Mouse (Mus musculus): ENCODE data around the gene Ten1. TPM values are rescaled to one million over a fixed set of nuclear protein-coding genes. Genes with fewer than 3 reads are reported as not detected.

The Ten1 gene
- polyA plus RNA-seq, 1 experiment from 2014 or later: 60.0 TPM

GRCm38 (mm10) chr11:116218737-116219400, 20.2 kb downstream of the Ten1 start:
- Histone ChIP-seq H3K4me1 (peaks cover 27% of the 10 kb centered on the region), H3K27me3 (peaks cover 39% of the 10 kb centered on the region), H3K9ac (replicated peaks) (no peak overlapping the region), H3K4me3 (no peak overlapping the region), H3K4me2 (replicated peaks) (no peak overlapping the region), H3K27ac (replicated peaks) (peak overlapping the region; percentile 52; the same call in 1 of the 2 replicates), H3K36me3 (no peaks in the 10 kb centered on the region), H3K9me3 (peaks cover 6% of the 10 kb centered on the region; the same call in 1 of the 2 replicates)
- ATAC-seq (ENCODE audit: low FRiP score, low read depth): peak; percentile 47; the same call in 1 of the 2 replicates
- WGBS: 64% methylated on average over 7 of the region's 7 CpGs

- Histone ChIP-seq H3K27ac (replicated peaks) (0 out of 2 replicates have a peak overlapping the region, but pooled peaks have one; percentile 52), H3K4me1 (peaks cover 27% of the 10 kb centered on the region), H3K27me3 (peaks cover 49% of the 10 kb centered on the region), H3K9me3 (peaks cover 6% of the 10 kb centered on the region; the same call in 1 of the 2 replicates), H3K36me3 (no peaks in the 10 kb centered on the region), H3K4me2 (replicated peaks) (no peak overlapping the region), H3K9ac (replicated peaks) (no peak overlapping the region), H3K4me3 (no peak overlapping the region)
- 20% methylated on average over 4 of the region's 4 CpGs for WGBS
- no peak for ATAC-seq (ENCODE audit: low FRiP score, low read depth)
These were observed 21.2 kb downstream of the Ten1 start for GRCm38 (mm10) chr11:116219885-116220284.

GRCm38 (mm10) chr11:116221931-116222739, 23.5 kb downstream of the Ten1 start:
- Histone ChIP-seq H3K4me2 (replicated peaks) (peak overlapping the region; percentile 52), H3K27me3 (peaks cover 54% of the 10 kb centered on the region), H3K4me3 (peak overlapping the region; percentile 32), H3K9me3 (peaks cover 6% of the 10 kb centered on the region; the same call in 1 of the 2 replicates), H3K27ac (replicated peaks) (no peak overlapping the region), H3K36me3 (no peaks in the 10 kb centered on the region), H3K9ac (replicated peaks) (peak overlapping the region; percentile 31; the same call in 1 of the 2 replicates), H3K4me1 (peaks cover 27% of the 10 kb centered on the region)
- 12% methylated on average over 53 of the region's 53 CpGs for WGBS
- ATAC-seq (ENCODE audit: low FRiP score, low read depth): no peak

GRCm38 (mm10) chr11:116222740-116223059, 24.0 kb downstream of the Ten1 start:
- peaks cover 27% of the 10 kb centered on the region for H3K4me1 ChIP-seq

GRCm38 (mm10) chr11:116226414-116226813, 27.8 kb downstream of the Ten1 start:
- Histone ChIP-seq H3K4me3 (no peak overlapping the region), H3K4me1 (peaks cover 11% of the 10 kb centered on the region; the same call in 1 of the 2 replicates)
- WGBS: 8% methylated on average over 2 of the region's 2 CpGs

More at GRCm38 (mm10) chr11:116222740-116223059, 24.0 kb downstream of the Ten1 start:
- WGBS: 19% methylated on average over 23 of the region's 23 CpGs
- peak overlapping the region; percentile 31; the same call in 1 of the 2 replicates for H3K9ac ChIP-seq (replicated peaks)
- H3K9me3 ChIP-seq: peaks cover 6% of the 10 kb centered on the region; the same call in 1 of the 2 replicates
- peaks cover 54% of the 10 kb centered on the region for H3K27me3 ChIP-seq
- no peaks in the 10 kb centered on the region for H3K36me3 ChIP-seq
- ATAC-seq (ENCODE audit: low FRiP score, low read depth): no peak
- H3K27ac ChIP-seq (replicated peaks): no peak overlapping the region
- H3K4me3 ChIP-seq: peak overlapping the region; percentile 32
- peak overlapping the region; percentile 52 for H3K4me2 ChIP-seq (replicated peaks)

GRCm38 (mm10) chr11:116228699-116229098, 30.0 kb downstream of the Ten1 start:
- 85% methylated on average over 4 of the region's 4 CpGs for WGBS
- Histone ChIP-seq H3K4me2 (replicated peaks) (no peak overlapping the region), H3K4me1 (0 out of 2 replicates have a peak, but pooled peaks cover 5% of the 10 kb centered on the region), H3K9me3 (no peaks in the 10 kb centered on the region), H3K27ac (replicated peaks) (no peak overlapping the region), H3K4me3 (no peak overlapping the region), H3K9ac (replicated peaks) (0 out of 2 replicates have a peak overlapping the region, but pooled peaks have one; percentile 31), H3K27me3 (peaks cover 42% of the 10 kb centered on the region), H3K36me3 (no peaks in the 10 kb centered on the region)
- no peak for ATAC-seq (ENCODE audit: low FRiP score, low read depth)

More at GRCm38 (mm10) chr11:116226414-116226813, 27.8 kb downstream of the Ten1 start:
- Histone ChIP-seq H3K27me3 (peaks cover 48% of the 10 kb centered on the region), H3K4me2 (replicated peaks) (no peak overlapping the region), H3K9me3 (peaks cover 5% of the 10 kb centered on the region; the same call in 1 of the 2 replicates), H3K27ac (replicated peaks) (no peak overlapping the region), H3K9ac (replicated peaks) (no peak overlapping the region), H3K36me3 (no peaks in the 10 kb centered on the region)
- no peak for ATAC-seq (ENCODE audit: low FRiP score, low read depth)

GRCm38 (mm10) chr11:116232427-116232826, 33.8 kb downstream of the Ten1 start:
- ATAC-seq (ENCODE audit: low FRiP score, low read depth): no peak
- H3K27ac ChIP-seq (replicated peaks): no peak overlapping the region
- H3K4me2 ChIP-seq (replicated peaks): peak overlapping the region; percentile 25; the same call in 1 of the 2 replicates
- 28% methylated on average over 17 of the region's 17 CpGs for WGBS
- no peaks in the 10 kb centered on the region for H3K9me3 ChIP-seq
- no peak overlapping the region for H3K4me3 ChIP-seq
- peaks cover 49% of the 10 kb centered on the region for H3K27me3 ChIP-seq
- 0 out of 2 replicates have a peak, but pooled peaks cover 5% of the 10 kb centered on the region for H3K4me1 ChIP-seq
- H3K36me3 ChIP-seq: no peaks in the 10 kb centered on the region
- H3K9ac ChIP-seq (replicated peaks): 0 out of 2 replicates have a peak overlapping the region, but pooled peaks have one; percentile 11

GRCm38 (mm10) chr11:116234901-116235300, 36.2 kb downstream of the Ten1 start:
- no peaks in the 10 kb centered on the region for H3K36me3 ChIP-seq
- H3K4me3 ChIP-seq: no peak overlapping the region
- 91% methylated on average over 8 of the region's 8 CpGs for WGBS
- no peak overlapping the region for H3K4me2 ChIP-seq (replicated peaks)
- H3K9me3 ChIP-seq: no peaks in the 10 kb centered on the region
- ATAC-seq (ENCODE audit: low FRiP score, low read depth): no peak
- H3K27me3 ChIP-seq: peaks cover 59% of the 10 kb centered on the region
- no peak overlapping the region for H3K9ac ChIP-seq (replicated peaks)
- no peak overlapping the region for H3K27ac ChIP-seq (replicated peaks)
- peaks cover 16% of the 10 kb centered on the region; the same call in 1 of the 2 replicates for H3K4me1 ChIP-seq

- WGBS: 12% methylated on average over 31 of the region's 31 CpGs
These were observed 39.2 kb downstream of the Ten1 start, which contains the start of gene Evpl for GRCm38 (mm10) chr11:116237742-116238395. Gene Evpl (minus strand): TSS chr11:116238077.

GRCm38 (mm10) chr11:116239797-116240196, 41.1 kb downstream of the Ten1 start:
- no peak overlapping the region for H3K4me3 ChIP-seq
- no peaks in the 10 kb centered on the region for H3K9me3 ChIP-seq
- peaks cover 30% of the 10 kb centered on the region for H3K27me3 ChIP-seq
- WGBS: 12% methylated on average over 7 of the region's 7 CpGs
- no peak overlapping the region for H3K4me2 ChIP-seq (replicated peaks)
- H3K36me3 ChIP-seq: peaks cover 16% of the 10 kb centered on the region
- H3K9ac ChIP-seq (replicated peaks): no peak overlapping the region
- H3K27ac ChIP-seq (replicated peaks): no peak overlapping the region; the same call in 1 of the 2 replicates
- no peak for ATAC-seq (ENCODE audit: low FRiP score, low read depth)
- H3K4me1 ChIP-seq: peaks cover 18% of the 10 kb centered on the region; the same call in 1 of the 2 replicates

More at GRCm38 (mm10) chr11:116237742-116238395, 39.2 kb downstream of the Ten1 start, which contains the start of gene Evpl:
- no peak within 1 kb of the TSS for H3K9ac ChIP-seq (replicated peaks)
- H3K27ac ChIP-seq (replicated peaks): no peak within 1 kb of the TSS
- no peak for ATAC-seq (ENCODE audit: low FRiP score, low read depth)
- no peaks in the 10 kb centered on the region for H3K36me3 ChIP-seq
- 0 out of 2 replicates have a peak within 1 kb of the TSS, but pooled peaks have one; percentile 5 for H3K4me3 ChIP-seq
- H3K27me3 ChIP-seq: peaks cover 47% of the 10 kb centered on the region
- H3K4me1 ChIP-seq: peaks cover 18% of the 10 kb centered on the region; the same call in 1 of the 2 replicates
- H3K4me2 ChIP-seq (replicated peaks): peak within 1 kb of the TSS; percentile 13; the same call in 1 of the 2 replicates
- H3K9me3 ChIP-seq: no peaks in the 10 kb centered on the region

GRCm38 (mm10) chr11:116241744-116242235, 43.1 kb downstream of the Ten1 start:
- Histone ChIP-seq H3K9ac (replicated peaks) (no peak overlapping the region), H3K36me3 (peaks cover 36% of the 10 kb centered on the region), H3K4me2 (replicated peaks) (no peak overlapping the region), H3K9me3 (no peaks in the 10 kb centered on the region), H3K27me3 (peaks cover 21% of the 10 kb centered on the region), H3K4me1 (peaks cover 18% of the 10 kb centered on the region; the same call in 1 of the 2 replicates), H3K4me3 (no peak overlapping the region), H3K27ac (replicated peaks) (no peak overlapping the region)
- WGBS: 51% methylated on average over 12 of the region's 12 CpGs
- no peak for ATAC-seq (ENCODE audit: low FRiP score, low read depth)
